Mouse (Mus musculus) CH12.LX (cell line): ENCODE data around the gene Fmo3. TPM values are rescaled to one million over a fixed set of nuclear protein-coding genes. Genes with fewer than 3 reads are reported as not detected.

Source experiments
- DNase-seq: peaks from one replicate; pipeline ENCODE4 v3.0.0-alpha.2; 2013; ENCODE audit errors: extremely low read depth
- H3K27ac ChIP-seq: 2 replicates; pipeline ENCODE4 v1.5.1; 2012; ENCODE audit warnings: low read depth, mild to moderate bottlenecking, control low read depth, moderate library complexity; ENCODE audit not compliant: insufficient read depth
- H3K27me3 ChIP-seq: replicated peaks from 2 replicates; pipeline ENCODE3; 2012; ENCODE audit warnings: inconsistent platforms
- H3K36me3 ChIP-seq, 2 experiments: replicated peaks in 1 of 2; 2 replicates each; pipeline versions ENCODE3 to v1.6.1; 2012; ENCODE audit warnings: inconsistent platforms in 1 of 2, low read length in 1 of 2, mild to moderate bottlenecking in 1 of 2, mixed read lengths in 1 of 2, moderate library complexity in 1 of 2; ENCODE audit not compliant: control insufficient read depth in 1 of 2, insufficient read depth in 1 of 2
- H3K4me1 ChIP-seq, 2 experiments: 2 replicates each; pipeline ENCODE4 v1.6.1; 2012; ENCODE audit warnings: inconsistent platforms in 1 of 2, moderate library complexity in 1 of 2; ENCODE audit not compliant: insufficient read depth in 2 of 2, control insufficient read depth in 1 of 2
- H3K4me2 ChIP-seq: 2 replicates; pipeline ENCODE4 v1.6.1; 2012; ENCODE audit warnings: low read depth, mild to moderate bottlenecking, control low read depth; ENCODE audit not compliant: poor library complexity, insufficient read depth, severe bottlenecking
- H3K4me3 ChIP-seq, 3 experiments: fragments of 150-350 bp in 1 of 3; sonication (generic) in 1 of 3; replicated peaks in 1 of 3; 2 replicates each; pipeline versions ENCODE3 to v1.5.1; 2011 to 2012; ENCODE audit warnings: low read depth in 2 of 3, low read length in 2 of 3, mild to moderate bottlenecking in 2 of 3, moderate library complexity in 2 of 3, control low read depth in 1 of 3, improper control_type of control experiment in 1 of 3, inconsistent platforms in 1 of 3, mixed read lengths in 1 of 3; ENCODE audit not compliant: poor library complexity in 1 of 3
- H3K79me2 ChIP-seq: replicated peaks from 2 replicates; pipeline ENCODE4 v1.6.1; 2012; ENCODE audit warnings: mild to moderate bottlenecking, moderate library complexity; ENCODE audit not compliant: control insufficient read depth, poor library complexity, insufficient read depth, severe bottlenecking; ENCODE audit errors: extremely low read depth
- H3K9ac ChIP-seq: 2 replicates; pipeline ENCODE4 v1.6.1; 2012; ENCODE audit warnings: low read depth, mild to moderate bottlenecking, control low read depth, moderate library complexity; ENCODE audit not compliant: insufficient read depth
- H3K9me3 ChIP-seq: replicated peaks from 2 replicates; pipeline ENCODE3; 2012; ENCODE audit warnings: low read length, inconsistent platforms, mixed read lengths
- CHD1 ChIP-seq: IDR thresholded peaks from 2 replicates; pipeline ENCODE4 v1.6.1; 2012; ENCODE audit warnings: low read depth, low read length, improper control_type of control experiment, inconsistent platforms
- E2F4 ChIP-seq: IDR thresholded peaks from 2 replicates; pipeline ENCODE4 v1.6.1; 2011; ENCODE audit warnings: low read depth, low read length, improper control_type of control experiment; ENCODE audit not compliant: insufficient replicate concordance
- ELF1 ChIP-seq: IDR thresholded peaks from 2 replicates; pipeline ENCODE4 v1.6.1; 2014; ENCODE audit warnings: low read depth, mild to moderate bottlenecking, inconsistent platforms, low read length, improper control_type of control experiment
- EP300 ChIP-seq: IDR thresholded peaks from 2 replicates; pipeline ENCODE4 v1.6.1; 2011; ENCODE audit warnings: low read length, improper control_type of control experiment
- ETS1 ChIP-seq: conservative IDR thresholded peaks from 2 replicates; pipeline ENCODE4 v1.6.1; 2012; ENCODE audit warnings: low read depth, mild to moderate bottlenecking, inconsistent platforms, low read length, improper control_type of control experiment, moderate library complexity
- GABPA ChIP-seq: IDR thresholded peaks from 2 replicates; pipeline ENCODE4 v1.6.1; 2012; ENCODE audit warnings: low read depth, low read length, improper control_type of control experiment, inconsistent platforms; ENCODE audit not compliant: insufficient replicate concordance
- HCFC1 ChIP-seq: IDR thresholded peaks from 2 replicates; pipeline ENCODE4 v1.6.1; 2012; ENCODE audit warnings: low read depth, mild to moderate bottlenecking, inconsistent platforms, low read length, improper control_type of control experiment
- JUN ChIP-seq: IDR thresholded peaks from 2 replicates; pipeline ENCODE4 v1.6.1; 2011; ENCODE audit warnings: low read depth, mild to moderate bottlenecking, low read length, improper control_type of control experiment, moderate library complexity; ENCODE audit not compliant: insufficient read depth
- MAFK ChIP-seq: IDR thresholded peaks from 2 replicates; pipeline ENCODE4 v1.6.1; 2011; ENCODE audit warnings: low read length, improper control_type of control experiment; ENCODE audit not compliant: insufficient replicate concordance
- MAX ChIP-seq: IDR thresholded peaks from 2 replicates; pipeline ENCODE4 v1.6.1; 2011; ENCODE audit warnings: low read length, improper control_type of control experiment
- MEF2A ChIP-seq: IDR thresholded peaks from 2 replicates; pipeline ENCODE4 v1.6.1; 2014; ENCODE audit warnings: low read depth, mild to moderate bottlenecking, inconsistent platforms, low read length, improper control_type of control experiment, borderline replicate concordance
- MYC ChIP-seq: IDR thresholded peaks from 2 replicates; pipeline ENCODE4 v1.6.1; 2011; ENCODE audit warnings: low read depth, mild to moderate bottlenecking, improper control_type of control experiment, low read length
- NELFE ChIP-seq: IDR thresholded peaks from 2 replicates; pipeline ENCODE4 v1.6.1; 2011; ENCODE audit warnings: low read depth, low read length, improper control_type of control experiment
- NRF1 ChIP-seq: IDR thresholded peaks from 2 replicates; pipeline ENCODE4 v1.6.1; 2014; ENCODE audit warnings: low read depth, mild to moderate bottlenecking, inconsistent platforms, low read length, improper control_type of control experiment, moderate library complexity
- POLR2A ChIP-seq: IDR thresholded peaks from 2 replicates; pipeline ENCODE4 v1.6.1; 2011; ENCODE audit warnings: low read depth, mild to moderate bottlenecking, improper control_type of control experiment, low read length
- POLR2AphosphoS2 ChIP-seq: IDR thresholded peaks from 2 replicates; pipeline ENCODE4 v1.6.1; 2011; ENCODE audit warnings: low read depth, low read length, improper control_type of control experiment
- RCOR1 ChIP-seq: conservative IDR thresholded peaks from 2 replicates; pipeline ENCODE4 v1.6.1; 2012; ENCODE audit warnings: low read depth, mild to moderate bottlenecking, inconsistent platforms, low read length, improper control_type of control experiment
- SIN3A ChIP-seq: IDR thresholded peaks from 2 replicates; pipeline ENCODE4 v1.6.1; 2012; ENCODE audit warnings: low read length, improper control_type of control experiment, inconsistent platforms
- SMC3 ChIP-seq: IDR thresholded peaks from 2 replicates; pipeline ENCODE4 v1.6.1; 2011; ENCODE audit warnings: low read depth, low read length, improper control_type of control experiment
- USF1 ChIP-seq: IDR thresholded peaks from 2 replicates; pipeline ENCODE4 v1.6.1; 2014; ENCODE audit warnings: low read depth, mild to moderate bottlenecking, inconsistent platforms, low read length, improper control_type of control experiment
- ZC3H11A ChIP-seq: IDR thresholded peaks from 2 replicates; pipeline ENCODE4 v1.6.1; 2012; ENCODE audit warnings: low read depth, mild to moderate bottlenecking, inconsistent platforms, low read length, improper control_type of control experiment
- ZNF384 ChIP-seq: IDR thresholded peaks from 2 replicates; pipeline ENCODE4 v1.6.1; 2012; ENCODE audit warnings: low read depth, low read length, improper control_type of control experiment, inconsistent platforms
- dilution Hi-C: fragments of 300-500 bp; cut with MboI; formaldehyde crosslinking; loops from 2 replicates; pipeline ENCODE4 v1.14.3; 2020; ENCODE audit warnings: low sequenced_read_pairs; ENCODE audit not compliant: extremely low pct_unique_long_range_greater_than_20kb, extremely low pct_ligation_motif_present
- in situ Hi-C: fragments of 300-500 bp; cut with MboI; formaldehyde crosslinking; loops from 3 replicates; pipeline ENCODE4 v1.14.3; 2019; ENCODE audit warnings: low sequenced_read_pairs, low pct_ligation_motif_present, low pct_unique_long_range_greater_than_20kb, mixed read lengths
- polyA plus RNA-seq: library from polyadenylated mRNA; unstranded; fragments of >175 nt; gene quantifications from 2 replicates; pipeline ENCODE4 v1.2.1, GENCODE M21; 2012; ENCODE audit warnings: low read depth; ENCODE audit not compliant: insufficient read length
- total RNA-seq, 2 experiments: library from RNA; depleted of rRNA; stranded (reverse); fragments of 300-350 nt in 1 of 2; fragments of >200 nt in 1 of 2; gene quantifications; 2 replicates each; pipeline ENCODE4 v1.2.3; 2012 to 2014

Fmo3 gene
- total and polyA plus RNA-seq, 3 experiments = not detected

DNA sequence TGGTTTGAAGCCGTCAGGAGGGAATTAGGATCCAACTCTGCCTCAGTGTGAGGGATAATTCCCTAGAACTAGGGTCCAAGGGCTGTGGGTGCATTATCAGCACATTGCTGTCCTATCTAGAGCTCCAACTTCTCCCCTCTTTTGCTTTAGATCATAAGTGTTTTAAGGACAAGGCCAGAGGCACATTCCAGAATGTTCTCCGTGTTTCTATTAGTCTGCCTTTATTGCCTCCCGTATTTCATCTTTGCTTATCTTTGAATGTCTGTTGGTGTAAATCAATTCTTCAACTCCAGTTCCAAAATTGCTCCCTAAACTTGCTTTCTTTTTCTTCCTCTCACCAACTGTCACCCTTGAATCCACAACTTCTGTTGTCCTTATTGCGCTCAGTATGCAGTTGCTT, 51.9 kb downstream of the Fmo3 start:
- Histone ChIP-seq H3K4me3 (no peak overlapping the region), H3K9me3 (no peaks in the 10 kb centered on the region), H3K4me1 (peaks cover 5 to 8% of the 10 kb centered on the region in 2 experiments; a peak in 3 of 4 replicates), H3K9ac (no peak overlapping the region), H3K4me2 (no peak overlapping the region), H3K27me3 (no peaks in the 10 kb centered on the region), H3K36me3 (no peaks in the 10 kb centered on the region), H3K27ac (no peak overlapping the region), H3K79me2 (no peaks in the 10 kb centered on the region)
- dilution Hi-C loops (no loop called here), in situ Hi-C loops (no loop called here)
- TF ChIP-seq ZC3H11A (no peak), MYC (no peak), NELFE (no peak), E2F4 (no peak), GABPA (no peak), ZNF384 (no peak), NRF1 (no peak), SMC3 (no peak), MAX (no peak)
- DNase-seq = no peak

DNA sequence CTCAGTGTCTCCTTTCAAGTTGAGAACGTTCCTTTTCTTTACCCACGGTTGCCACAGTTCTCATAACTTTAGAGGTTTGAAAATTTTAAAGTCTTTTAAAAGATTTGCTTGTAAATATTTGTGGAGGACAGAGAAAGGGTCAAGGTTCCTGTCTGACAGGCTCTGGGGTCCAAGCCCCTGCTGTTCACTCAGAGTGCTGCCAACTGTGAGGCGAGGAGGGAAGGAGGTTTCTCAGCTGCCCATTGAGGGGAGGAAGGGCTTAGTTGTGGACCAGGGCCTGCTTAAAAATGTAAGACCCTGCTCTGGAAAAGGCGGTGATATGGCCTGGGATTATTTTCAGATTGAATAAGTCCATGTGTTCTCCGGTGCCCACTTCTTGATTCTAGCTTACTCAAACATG, 52.4 kb downstream of the Fmo3 start:
- no peaks in the 10 kb centered on the region for H3K79me2 ChIP-seq
- H3K9me3 ChIP-seq = no peaks in the 10 kb centered on the region
- no peak for DNase-seq
- no peaks in the 10 kb centered on the region for H3K36me3 ChIP-seq
- H3K27ac ChIP-seq = no peak overlapping the region
- in situ Hi-C loops (no loop called here), dilution Hi-C loops (no loop called here)
- no peak overlapping the region for H3K9ac ChIP-seq
- H3K27me3 ChIP-seq = no peaks in the 10 kb centered on the region
- no peak overlapping the region for H3K4me2 ChIP-seq
- H3K4me3 ChIP-seq = no peak overlapping the region
- peaks cover 5 to 8% of the 10 kb centered on the region in 2 experiments; a peak in 3 of 4 replicates for H3K4me1 ChIP-seq
- no peak for TF ChIP-seq POLR2A
- no peak for TF ChIP-seq HCFC1
- TF ChIP-seq JUN = no peak
- TF ChIP-seq E2F4 = no peak
- no peak for TF ChIP-seq MEF2A
- no peak for TF ChIP-seq POLR2AphosphoS2
- no peak for TF ChIP-seq MAFK
- no peak for TF ChIP-seq SIN3A
- TF ChIP-seq USF1 = no peak
- no peak for TF ChIP-seq MYC
- no peak for TF ChIP-seq RCOR1
- no peak for TF ChIP-seq ELF1
- TF ChIP-seq NELFE = no peak
- TF ChIP-seq ETS1 = no peak
- TF ChIP-seq ZC3H11A = no peak
- TF ChIP-seq EP300 = no peak
- no peak for TF ChIP-seq CHD1
